Mouse (Mus musculus) midbrain, embryonic 16.5 days (tissue): ENCODE results near the gene Htr5b. TPM values are rescaled to one million over a fixed set of nuclear protein-coding genes. Genes with fewer than 3 reads are reported as not detected.

Experiments
- ATAC-seq: fragments of 200-750 bp; cut with Nextera tagmentation; 2 replicates; pipeline ENCODE4 v1.8.0; 2017; ENCODE audit warnings: moderate TSS enrichment
- H3K27ac ChIP-seq: fragments of 300-500 bp; sonication (generic); 2 replicates; pipeline ENCODE4 v1.5.1; 2014; ENCODE audit warnings: mild to moderate bottlenecking, low read length, mixed read lengths
- H3K27me3 ChIP-seq: fragments of 300-500 bp; sonication (generic); 2 replicates; pipeline ENCODE4 v1.6.1; 2014; ENCODE audit warnings: low read depth, low read length, mixed read lengths; ENCODE audit not compliant: control insufficient read depth, insufficient read depth
- H3K36me3 ChIP-seq: fragments of 300-500 bp; sonication (generic); 2 replicates; pipeline ENCODE4 v1.6.1; 2014; ENCODE audit warnings: mild to moderate bottlenecking, low read length, moderate library complexity, mixed read lengths; ENCODE audit not compliant: control insufficient read depth, insufficient read depth
- H3K4me1 ChIP-seq: fragments of 300-500 bp; sonication (generic); 2 replicates; pipeline ENCODE4 v1.6.1; 2014; ENCODE audit warnings: mild to moderate bottlenecking, low read length, mixed read lengths; ENCODE audit not compliant: control insufficient read depth, insufficient read depth
- H3K4me2 ChIP-seq: fragments of 300-500 bp; sonication (generic); 2 replicates; pipeline ENCODE4 v1.6.1; 2014; ENCODE audit warnings: mild to moderate bottlenecking, low read length, mixed read lengths
- H3K4me3 ChIP-seq: fragments of 300-500 bp; sonication (generic); 2 replicates; pipeline ENCODE4 v1.5.1; 2014; ENCODE audit warnings: low read depth, mild to moderate bottlenecking, low read length, moderate library complexity, mixed read lengths
- H3K9ac ChIP-seq: fragments of 300-500 bp; sonication (generic); 2 replicates; pipeline ENCODE4 v1.6.1; 2014; ENCODE audit warnings: low read depth, low read length, mixed read lengths
- H3K9me3 ChIP-seq: fragments of 300-500 bp; sonication (generic); replicated peaks from 2 replicates; pipeline ENCODE4 v1.6.1; 2014; ENCODE audit warnings: mild to moderate bottlenecking, low read length, mixed read lengths; ENCODE audit not compliant: control insufficient read depth, poor library complexity, severe bottlenecking
- WGBS: fragments of 180-500 bp; shearing (Covaris S2); extraction: QIAGEN DNeasy Blood & Tissue Kit; methylation state at CpG from one replicate; pipeline ENCODE4 v1.1.7; 2014; 5-methylcytosine and 5-hydroxymethylcytosine counted together
- polyA plus RNA-seq: library from polyadenylated mRNA; unstranded; fragments of >200 nt; fragmentation: Nextera tagmentation; extraction: Ambion mirVana; gene quantifications from 2 replicates; pipeline ENCODE4 v1.2.1, GENCODE M21; 2015

Gene Htr5b
- 2.6 and 2.9 TPM in 2 replicates for polyA plus RNA-seq

DNA sequence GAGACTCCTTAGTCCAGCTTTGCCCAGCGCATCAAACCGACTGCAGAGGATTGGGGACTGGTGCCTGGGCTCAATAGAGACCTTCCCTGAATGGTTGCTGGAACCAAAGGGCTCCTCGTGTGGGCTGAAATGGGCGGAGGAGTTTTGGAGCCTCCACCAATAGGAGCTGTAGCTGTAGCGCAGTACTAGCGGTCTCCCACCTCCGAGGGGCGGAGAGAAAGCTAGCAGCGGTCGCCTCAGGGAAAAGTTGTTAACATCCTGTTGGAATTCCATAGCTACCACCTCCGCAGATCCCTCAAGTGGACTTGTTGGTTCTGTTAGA lies at the start of gene Htr5b:
Gene Htr5b (minus strand): TSS at position 67 of the 322 bp plus-strand sequence.
- WGBS, result 6% methylated on average over 11 of the region's 11 CpGs
- Histone ChIP-seq H3K9me3 (no peaks in the 10 kb centered on the region), H3K36me3 (no peaks in the 10 kb centered on the region), H3K4me3 (peak within 1 kb of the TSS; percentile 33), H3K27me3 (peaks cover 21% of the 10 kb centered on the region), H3K27ac (no peak within 1 kb of the TSS), H3K9ac (peak within 1 kb of the TSS; percentile 43; the same call in 1 of the 2 replicates), H3K4me2 (peak within 1 kb of the TSS; percentile 70), H3K4me1 (peaks cover 3% of the 10 kb centered on the region; the same call in 1 of the 2 replicates)
- ATAC-seq, result peak; percentile 90

DNA sequence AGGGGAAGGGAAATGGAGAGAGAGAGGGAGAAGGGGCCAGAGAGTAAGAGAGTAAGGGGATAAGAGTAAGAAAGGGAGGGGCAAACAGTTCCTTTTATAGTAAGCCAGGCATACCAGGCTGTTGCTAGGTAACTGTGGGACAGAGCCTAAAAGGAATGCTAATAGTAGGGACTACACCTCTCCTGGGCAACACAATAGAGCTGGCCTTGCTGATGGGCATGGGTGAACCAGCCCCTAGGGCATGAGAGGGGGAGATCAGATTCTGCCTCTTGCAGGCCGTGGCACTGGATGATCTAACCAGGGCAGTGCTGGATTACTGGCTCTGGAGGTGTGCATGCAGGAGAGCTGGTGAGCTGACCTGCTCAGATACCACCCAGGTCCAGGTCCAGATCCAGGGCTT lies 49.2 kb upstream of the Htr5b start:
- Histone ChIP-seq H3K4me1 (no peaks in the 10 kb centered on the region), H3K9me3 (no peaks in the 10 kb centered on the region), H3K9ac (no peak overlapping the region), H3K27me3 (no peaks in the 10 kb centered on the region), H3K27ac (no peak overlapping the region), H3K36me3 (no peaks in the 10 kb centered on the region), H3K4me2 (no peak overlapping the region), H3K4me3 (no peak overlapping the region)
- no peak for ATAC-seq
- 5% methylated on average over 1 of the region's 1 CpGs for WGBS

DNA sequence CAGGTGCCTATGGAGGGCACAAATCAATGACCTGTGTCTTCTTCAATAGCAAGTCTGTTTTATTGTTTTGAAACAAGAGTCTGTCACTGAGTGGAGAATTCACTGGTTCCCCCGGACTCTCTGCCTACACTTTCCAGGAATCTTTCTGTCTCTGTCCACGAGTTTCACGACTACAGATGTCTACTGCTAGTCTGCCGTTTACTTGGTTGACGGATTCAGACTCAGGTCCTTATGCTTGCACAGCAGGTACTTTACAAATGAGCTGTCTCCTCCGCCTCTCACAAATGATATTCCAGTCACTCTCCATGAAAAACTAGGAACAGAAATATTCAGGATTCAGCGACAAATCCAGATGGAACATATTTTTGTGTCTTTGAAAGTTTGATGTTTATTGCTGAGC lies 42.3 kb upstream of the Htr5b start:
- H3K4me1 ChIP-seq, result peaks cover 9% of the 10 kb centered on the region
- no peaks in the 10 kb centered on the region for H3K36me3 ChIP-seq
- no peaks in the 10 kb centered on the region for H3K9me3 ChIP-seq
- 84% methylated on average over 7 of the region's 7 CpGs for WGBS
- H3K27ac ChIP-seq, result no peak overlapping the region
- H3K4me2 ChIP-seq, result no peak overlapping the region
- no peak overlapping the region for H3K4me3 ChIP-seq
- H3K9ac ChIP-seq, result no peak overlapping the region
- ATAC-seq, result no peak
- no peaks in the 10 kb centered on the region; the same call in 1 of the 2 replicates for H3K27me3 ChIP-seq

DNA sequence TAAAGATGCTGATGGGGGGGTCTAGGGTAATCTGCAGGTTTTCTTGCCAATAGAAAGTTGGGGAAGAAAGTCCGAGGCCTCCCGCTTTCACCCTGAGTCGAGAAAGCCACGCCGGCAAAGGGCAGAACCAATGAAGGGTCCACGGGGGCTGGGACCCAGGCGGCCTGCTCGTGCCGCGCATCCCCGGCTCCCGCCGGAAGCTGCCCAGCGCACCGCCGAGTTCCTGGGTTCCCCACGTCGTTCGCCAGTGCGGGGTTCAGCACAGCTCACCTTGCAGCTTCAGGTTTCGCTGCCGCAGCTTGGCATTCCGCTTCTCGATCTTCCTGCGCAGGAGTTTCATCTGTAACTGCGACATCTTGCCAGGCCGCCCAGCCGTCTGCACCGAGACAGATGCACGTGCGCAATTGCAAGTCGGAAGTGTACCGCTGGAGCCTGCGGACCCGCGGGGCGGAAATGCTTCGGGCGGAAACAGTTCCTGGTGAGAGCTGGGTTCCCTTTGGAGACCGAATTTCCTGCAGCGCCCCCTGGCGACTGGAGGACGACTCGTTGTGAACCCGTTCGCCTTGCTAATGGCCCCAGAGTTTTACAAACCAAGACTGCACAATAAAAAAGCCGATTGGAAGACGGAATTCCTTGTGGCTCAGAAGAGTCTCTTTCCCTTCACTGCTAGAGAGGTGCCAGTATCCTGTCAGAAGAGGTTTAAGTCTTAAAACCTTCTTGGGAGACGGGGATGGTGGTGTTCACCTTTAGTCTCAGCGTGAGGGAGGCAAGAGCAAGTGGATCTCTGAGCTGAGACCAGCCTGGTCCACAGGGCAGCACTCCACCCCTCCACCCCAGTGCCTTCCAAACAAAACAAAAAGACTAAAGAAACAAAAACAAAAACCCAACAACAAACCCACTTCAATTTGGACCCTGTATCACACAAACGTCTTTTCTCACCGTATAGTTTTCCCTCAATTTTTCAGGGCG lies 39.5 kb upstream of the Htr5b start, which contains the start of gene Ddx18:
Gene Ddx18 (minus strand): TSS at position 469 of the 969 bp plus-strand sequence.
- H3K4me2 ChIP-seq, result peak within 1 kb of the TSS; percentile 92
- H3K9me3 ChIP-seq, result no peaks in the 10 kb centered on the region
- peaks cover 9% of the 10 kb centered on the region for H3K4me1 ChIP-seq
- H3K36me3 ChIP-seq, result peaks cover 8% of the 10 kb centered on the region
- H3K27ac ChIP-seq, result peak within 1 kb of the TSS; percentile 71
- peak within 1 kb of the TSS; percentile 76 for H3K9ac ChIP-seq
- peak within 1 kb of the TSS; percentile 85 for H3K4me3 ChIP-seq
- H3K27me3 ChIP-seq, result no peaks in the 10 kb centered on the region; the same call in 1 of the 2 replicates
- 6% methylated on average over 53 of the region's 53 CpGs for WGBS
- peak; percentile 99 for ATAC-seq

DNA sequence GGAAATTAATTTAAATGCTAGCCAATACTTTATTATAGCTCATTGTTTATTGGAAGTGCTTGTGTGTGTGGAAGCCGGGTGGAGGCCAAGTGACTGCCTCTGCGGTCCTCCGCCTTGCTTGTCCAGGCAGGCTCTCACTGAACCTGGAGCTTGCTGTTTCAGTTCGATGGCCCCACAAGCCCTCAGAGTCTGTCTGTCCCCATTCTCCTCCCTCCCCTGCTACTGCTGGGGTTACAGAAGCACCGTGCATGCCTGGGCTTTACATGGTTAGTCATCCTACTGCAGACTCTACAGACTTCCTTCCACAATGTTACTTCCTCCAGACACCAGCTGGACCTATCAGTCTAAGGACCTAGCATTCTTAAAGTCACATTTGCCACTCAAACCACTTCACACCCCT lies 29.6 kb upstream of the Htr5b start:
- no peak overlapping the region for H3K4me2 ChIP-seq
- no peak for ATAC-seq
- H3K27me3 ChIP-seq, result no peaks in the 10 kb centered on the region
- no peaks in the 10 kb centered on the region for H3K4me1 ChIP-seq
- H3K27ac ChIP-seq, result no peak overlapping the region
- H3K9ac ChIP-seq, result no peak overlapping the region
- WGBS, result 95% methylated on average over 5 of the region's 5 CpGs
- H3K9me3 ChIP-seq, result no peaks in the 10 kb centered on the region
- no peak overlapping the region for H3K4me3 ChIP-seq
- H3K36me3 ChIP-seq, result peaks cover 58% of the 10 kb centered on the region

DNA sequence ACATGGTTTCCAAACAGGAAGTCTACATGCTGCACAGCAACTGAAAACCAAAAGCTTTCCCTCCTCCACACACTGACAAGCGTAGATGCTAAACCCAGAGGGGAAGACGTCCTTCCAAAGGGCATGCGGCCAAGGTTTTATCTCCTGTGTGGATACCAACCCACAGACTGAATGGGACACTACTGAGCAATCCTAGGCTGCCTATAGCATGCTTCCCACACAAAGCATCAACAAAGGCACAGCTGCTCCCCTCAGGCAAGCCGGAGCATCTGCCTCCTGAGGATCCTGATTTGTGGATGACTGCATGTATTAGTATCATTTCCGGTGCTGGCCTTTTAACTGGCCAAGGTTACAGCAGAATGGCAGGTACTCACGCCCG lies 23.2 kb upstream of the Htr5b start:
- WGBS, result 73% methylated on average over 7 of the region's 7 CpGs
- Histone ChIP-seq H3K4me3 (no peak overlapping the region), H3K27ac (no peak overlapping the region), H3K4me2 (no peak overlapping the region), H3K9me3 (no peaks in the 10 kb centered on the region), H3K4me1 (no peaks in the 10 kb centered on the region), H3K9ac (no peak overlapping the region), H3K27me3 (no peaks in the 10 kb centered on the region), H3K36me3 (peaks cover 28% of the 10 kb centered on the region)
- ATAC-seq, result peak; percentile 32; the same call in 1 of the 2 replicates

DNA sequence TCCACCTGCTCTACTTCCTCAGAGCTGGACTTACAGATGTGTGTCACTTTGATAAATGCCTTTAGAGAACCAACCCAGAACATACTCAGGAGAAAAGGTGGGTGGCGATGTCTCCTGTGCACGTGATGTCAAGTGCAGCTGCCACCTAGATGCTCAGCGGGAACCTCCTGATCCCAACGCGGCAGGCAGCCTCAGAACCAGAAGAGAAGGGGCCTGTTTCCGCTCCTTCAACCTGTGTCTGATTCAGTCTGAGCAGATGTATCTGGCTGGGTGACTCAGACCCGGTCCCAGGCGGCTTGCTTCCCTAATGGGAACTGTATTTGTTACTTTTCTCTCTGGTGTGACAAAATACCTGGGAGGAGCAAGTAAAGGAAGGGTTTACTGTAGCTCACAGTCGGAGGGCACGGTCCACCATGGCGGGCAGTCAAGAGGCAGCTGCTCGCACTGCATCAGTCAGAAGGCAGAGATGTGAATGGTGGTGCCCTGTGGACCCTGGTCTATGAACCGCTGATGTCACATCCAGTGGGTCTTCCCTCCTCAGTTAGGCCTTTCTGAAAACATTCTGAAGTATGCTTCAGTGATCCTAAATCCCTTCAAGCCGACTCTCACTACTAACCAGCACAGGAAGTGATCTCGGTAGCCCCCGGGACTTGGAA lies 22.7 kb upstream of the Htr5b start:
- H3K4me2 ChIP-seq, result no peak overlapping the region

DNA sequence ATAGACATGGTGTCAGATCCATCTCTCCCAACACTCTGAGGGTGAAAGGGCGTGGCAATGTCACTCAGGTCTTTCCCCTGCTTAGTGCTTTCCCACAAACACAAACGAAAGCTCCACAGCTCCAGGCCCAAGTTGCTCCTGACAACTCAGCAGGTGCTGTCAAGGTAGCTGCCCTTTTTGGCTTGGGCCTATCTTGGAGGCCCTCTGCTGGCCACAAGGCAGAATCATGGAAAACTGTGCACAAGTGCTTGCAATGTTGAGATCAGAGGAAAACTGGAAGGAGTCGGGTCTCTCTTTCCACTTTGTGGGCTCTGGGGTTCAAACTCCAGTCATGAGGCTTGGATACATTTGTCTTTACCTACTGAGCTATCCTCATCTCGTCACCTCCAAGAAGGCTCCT lies 21.2 kb upstream of the Htr5b start:
- no peak overlapping the region for H3K4me3 ChIP-seq
- no peaks in the 10 kb centered on the region for H3K9me3 ChIP-seq
- H3K4me1 ChIP-seq, result no peaks in the 10 kb centered on the region
- H3K27ac ChIP-seq, result no peak overlapping the region
- peaks cover 21% of the 10 kb centered on the region for H3K36me3 ChIP-seq
- 74% methylated on average over 4 of the region's 4 CpGs for WGBS
- no peak for ATAC-seq
- H3K4me2 ChIP-seq, result no peak overlapping the region
- H3K27me3 ChIP-seq, result no peaks in the 10 kb centered on the region
- H3K9ac ChIP-seq, result no peak overlapping the region

More for the DNA sequence above, 22.7 kb upstream of the Htr5b start:
- Histone ChIP-seq H3K4me3 (no peak overlapping the region), H3K9me3 (no peaks in the 10 kb centered on the region), H3K4me1 (no peaks in the 10 kb centered on the region), H3K9ac (no peak overlapping the region), H3K27ac (no peak overlapping the region), H3K27me3 (no peaks in the 10 kb centered on the region), H3K36me3 (peaks cover 28% of the 10 kb centered on the region)
- no peak for ATAC-seq
- WGBS, result 89% methylated on average over 16 of the region's 16 CpGs

DNA sequence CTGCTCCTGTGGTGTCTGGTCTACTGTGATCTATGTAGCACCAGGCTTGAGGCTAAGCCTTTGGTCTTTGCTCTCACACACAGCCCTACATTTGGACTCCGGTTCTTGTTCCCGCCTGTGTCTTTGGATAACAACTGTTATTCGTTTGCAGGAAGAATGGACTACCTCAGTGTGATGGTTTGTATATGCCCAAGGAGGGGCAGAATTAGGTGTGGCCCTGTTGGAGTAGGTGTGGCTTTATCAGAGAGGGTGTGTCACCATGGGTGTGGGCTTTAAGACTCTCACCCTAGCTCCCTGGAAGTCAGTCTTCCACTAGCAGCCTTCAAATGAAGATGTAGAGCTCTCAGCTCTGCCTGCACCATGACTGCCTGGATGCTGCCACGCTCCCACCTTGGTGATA lies 20.4 kb upstream of the Htr5b start:
- Histone ChIP-seq H3K4me1 (no peaks in the 10 kb centered on the region), H3K4me3 (no peak overlapping the region), H3K27ac (no peak overlapping the region), H3K9ac (no peak overlapping the region), H3K9me3 (no peaks in the 10 kb centered on the region), H3K36me3 (peaks cover 17% of the 10 kb centered on the region), H3K27me3 (no peaks in the 10 kb centered on the region), H3K4me2 (no peak overlapping the region)
- no peak for ATAC-seq
- WGBS, result 96% methylated on average over 4 of the region's 4 CpGs
